Mouse (Mus musculus) frontal cortex, adult (tissue): ENCODE measurements around the gene Wfdc1.

Experiments used
- ATAC-seq: cut with Nextera tagmentation; 2 replicates; pipeline ENCODE4 v1.9.2; 2017; ENCODE audit warnings: mild to moderate bottlenecking, moderate library complexity, mixed read lengths; ENCODE audit not compliant: low TSS enrichment

Gene Wfdc1

DNA sequence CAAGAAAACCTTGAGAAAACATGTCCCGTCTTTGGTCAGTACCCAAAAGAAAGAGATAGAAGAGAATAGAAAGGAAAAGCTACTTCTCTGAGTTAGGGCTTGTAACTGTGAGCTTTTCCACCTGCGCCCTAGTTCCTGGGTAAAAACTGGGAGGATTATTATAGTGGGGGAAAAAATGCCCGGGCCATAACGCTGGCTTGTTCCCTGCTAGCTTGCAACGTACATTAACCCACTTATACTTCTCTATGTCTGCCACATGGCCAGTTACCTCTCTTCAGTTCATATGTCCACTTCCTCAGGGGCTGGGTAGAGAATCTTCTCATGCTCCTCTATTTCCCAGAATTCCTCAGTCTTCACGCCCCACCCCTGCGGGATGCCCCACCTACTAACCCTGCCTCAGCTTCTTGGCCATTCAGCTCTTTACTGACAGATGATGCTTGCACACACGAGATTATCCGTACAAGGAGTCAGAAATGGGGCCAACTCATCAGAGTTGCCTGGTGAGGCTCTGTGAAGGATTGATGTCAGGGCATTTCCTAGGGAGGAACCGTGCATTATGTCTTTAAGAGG is 70.3 kb downstream of the Wfdc1 start:
- ATAC-seq = no peak

DNA sequence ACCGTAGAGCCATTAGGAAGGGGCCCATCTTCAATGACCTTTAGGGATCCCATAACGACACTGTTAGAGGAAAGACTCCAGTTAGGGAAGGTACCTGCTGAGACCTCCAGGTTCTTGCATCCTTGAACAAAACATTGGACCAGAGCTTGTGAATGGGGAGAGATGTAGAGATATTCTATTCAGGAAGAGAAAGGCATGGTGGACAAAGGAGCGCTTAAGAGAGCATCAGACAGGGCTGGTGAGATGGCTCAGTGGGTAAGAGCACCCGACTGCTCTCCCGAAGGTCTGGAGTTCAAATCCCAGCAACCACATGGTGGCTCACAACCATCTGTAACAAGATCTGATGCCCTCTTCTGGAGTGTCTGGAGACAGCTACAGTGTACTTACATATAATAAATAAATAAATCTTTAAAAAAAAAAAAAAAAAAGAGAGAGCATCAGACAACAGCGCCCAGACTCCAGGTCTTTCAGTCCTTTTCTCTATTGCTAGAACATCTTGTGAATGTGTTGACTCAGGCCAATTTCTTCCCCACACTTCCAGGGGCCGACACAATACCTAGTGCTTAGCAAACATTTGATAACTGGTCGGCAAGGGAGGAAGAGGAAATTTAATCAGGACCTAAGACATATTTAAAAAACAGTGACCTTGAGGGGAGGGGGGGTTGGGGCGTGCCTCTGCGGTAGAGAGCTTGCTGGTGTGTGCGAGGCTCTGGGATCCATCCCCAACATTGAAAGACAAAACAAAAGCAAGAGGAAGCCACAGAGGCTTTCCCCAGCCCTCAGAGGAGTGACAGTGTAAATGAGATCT is 71.1 kb downstream of the Wfdc1 start:
- no peak for ATAC-seq
